Mouse (Mus musculus): ENCODE results near the gene Dhrs7c. TPM values are rescaled to one million over a fixed set of nuclear protein-coding genes. Genes with fewer than 3 reads are reported as not detected.

Dhrs7c gene
- polyA plus RNA-seq, 1 experiment: 0.08 TPM

DNA sequence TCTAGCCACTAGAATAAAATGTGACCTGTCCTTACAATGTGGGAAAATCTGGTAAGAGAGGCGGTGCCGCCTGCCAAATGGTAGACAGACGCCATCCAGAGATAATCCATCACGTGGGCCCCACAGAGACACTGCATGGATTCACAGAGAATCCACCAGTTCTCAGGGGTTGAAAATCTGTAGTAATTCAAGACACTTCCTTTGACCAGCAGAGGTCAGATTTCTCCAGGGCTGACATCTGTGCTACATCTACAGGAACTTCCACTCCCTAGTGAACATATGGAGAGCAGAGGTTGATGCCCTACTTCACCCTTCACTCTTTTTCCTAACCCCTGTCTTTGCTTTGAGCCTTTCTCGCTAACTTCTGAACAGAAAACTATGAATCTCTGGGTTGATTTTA, 67.1 kb downstream of the Dhrs7c start:
- Histone ChIP-seq H3K79me3 (ENCODE audit: low read depth) (no peaks in the 10 kb centered on the region), H3K27me3 (ENCODE audit: control insufficient read depth, insufficient read depth, insufficient read length) (no peaks in the 10 kb centered on the region)
- TF ChIP-seq MYOD1 (IDR thresholded peaks at IDR 0.05; ENCODE audit: control insufficient read depth, insufficient read length, low read depth) (no peak), MYOG (IDR thresholded peaks at IDR 0.05; ENCODE audit: control insufficient read depth, extremely low read depth, insufficient read length) (no peak), FOSL1 (IDR thresholded peaks at IDR 0.05; ENCODE audit: insufficient read depth, low read length, poor library complexity, severe bottlenecking) (no peak), MAX (IDR thresholded peaks at IDR 0.05) (no peak), USF1 (IDR thresholded peaks at IDR 0.05; ENCODE audit: low read depth) (no peak), CEBPB (IDR thresholded peaks at IDR 0.05; ENCODE audit: low read depth) (no peak), CTCF (IDR thresholded peaks at IDR 0.05; ENCODE audit: control insufficient read depth, insufficient read depth, insufficient read length) (no peak)

More for the DNA sequence above, 67.1 kb downstream of the Dhrs7c start:
- no peaks in the 10 kb centered on the region for H3K36me3 ChIP-seq (ENCODE audit: control insufficient read depth, insufficient read depth)
- H3ac ChIP-seq (ENCODE audit: control insufficient read depth, insufficient read length, low read depth): no peak overlapping the region
- H3K79me2 ChIP-seq (ENCODE audit: control insufficient read depth, insufficient read depth): no peaks in the 10 kb centered on the region
- no peak overlapping the region for H3K4me3 ChIP-seq (ENCODE audit: insufficient read depth, poor library complexity, severe bottlenecking)

Other genes with a start within 250 kb of the Dhrs7c start
- gene Rcvrn, start 102.9 kb upstream of the Dhrs7c start, polyA plus RNA-seq (2012; fragmentation: generic; extraction: Trizol): not detected
- not detected for gene Glp2r, start 27.0 kb upstream of the Dhrs7c start, polyA plus RNA-seq (2012; fragmentation: generic; extraction: Trizol)
- gene Gsg1l2, start 23.6 kb upstream of the Dhrs7c start, polyA plus RNA-seq (2012; fragmentation: generic; extraction: Trizol): not detected
- 3.4 TPM for gene Usp43, start 124.0 kb downstream of the Dhrs7c start, polyA plus RNA-seq (2012; fragmentation: generic; extraction: Trizol)
- 0.04 TPM for gene Cfap52, start 167.5 kb downstream of the Dhrs7c start, polyA plus RNA-seq (2012; fragmentation: generic; extraction: Trizol)
- gene Stx8, start 168.0 kb downstream of the Dhrs7c start, polyA plus RNA-seq (2012; fragmentation: generic; extraction: Trizol): 15.9 TPM

All from C2C12 (cell line).